In genomic region chr1:152550544-152550943, GRCm38 (mm10) we compare ENCODE assay signal across 20 mouse cellular contexts.
A peak's percentile ranks its signal among the peaks of the same experiment; 100 is the strongest.
DNase-seq lines count a peak whose midpoint lies in the region; ATAC-seq and TF ChIP-seq lines count a peak whose summit lies in the region.
"Had no signal": no experiment of that assay in that cellular context is flagged by ENCODE, and none has a peak within 500 bp of the region (broad histone marks: within the 10 kb centered on the region; RNA-seq: fewer than 3 reads in every experiment).

No protein-coding gene starts in this region.

- H3K4me3 ChIP-seq in heart, embryonic 16.5 days (ENCODE audit: low read length) = no peak overlapping the region
- H3K4me3 ChIP-seq in heart, embryonic 11.5 days (ENCODE audit: low read depth, low read length) = no peak overlapping the region
- H3K4me3 ChIP-seq in lung, embryonic 15.5 days = no peak overlapping the region
- H3K4me3 ChIP-seq in intestine, embryonic 15.5 days (replicated peaks) = no peak overlapping the region
- H3K4me3 ChIP-seq in stomach, postnatal 0 days (ENCODE audit: low read depth, low read length) = no peak overlapping the region
- H3K4me3 ChIP-seq: embryonic facial prominence, embryonic 13.5 days; forebrain, embryonic 12.5 days; limb, embryonic 12.5 days; neural tube, embryonic 12.5 days had no signal

- peaks cover 49% of the 10 kb centered on the region for H3K36me3 ChIP-seq in heart, embryonic 16.5 days (ENCODE audit: control insufficient read depth, insufficient read depth)
- H3K36me3 ChIP-seq in heart, embryonic 11.5 days (ENCODE audit: control insufficient read depth, insufficient read depth, low read length) = peaks cover 41% of the 10 kb centered on the region
- peaks cover 11% of the 10 kb centered on the region; the same call in 1 of the 2 replicates for H3K36me3 ChIP-seq in lung, embryonic 15.5 days
- H3K36me3 ChIP-seq in intestine, embryonic 15.5 days = peaks cover 8% of the 10 kb centered on the region
- peaks cover 7% of the 10 kb centered on the region; the same call in 1 of the 2 replicates for H3K36me3 ChIP-seq in stomach, postnatal 0 days (ENCODE audit: control insufficient read depth, insufficient read depth, low read length)
- H3K36me3 ChIP-seq: G1E had no signal

- no peaks in the 10 kb centered on the region for H3K27me3 ChIP-seq in heart, embryonic 16.5 days (ENCODE audit: control insufficient read depth, insufficient read depth, low read length)
- no peaks in the 10 kb centered on the region for H3K27me3 ChIP-seq in heart, embryonic 11.5 days (ENCODE audit: control insufficient read depth, insufficient read depth, low read length)
- H3K27me3 ChIP-seq in lung, embryonic 15.5 days = no peaks in the 10 kb centered on the region
- no peaks in the 10 kb centered on the region for H3K27me3 ChIP-seq in intestine, embryonic 15.5 days (replicated peaks)
- H3K27me3 ChIP-seq in stomach, postnatal 0 days (ENCODE audit: control insufficient read depth, insufficient read depth, low read length) = no peaks in the 10 kb centered on the region
- H3K27me3 ChIP-seq: embryonic facial prominence, embryonic 13.5 days; forebrain, embryonic 12.5 days; limb, embryonic 12.5 days; neural tube, embryonic 12.5 days had no signal

- DNase-seq in lung, postnatal 36 days = no peak
- DNase-seq in stomach, postnatal 0 days (ENCODE audit: low spot score) = no peak
- DNase-seq in right cerebral cortex, postnatal 25 days = no peak
- no peak for DNase-seq in layer of hippocampus, adult 18-20 months (ENCODE audit: low spot score in 2 of 2)
- DNase-seq: adrenal gland, postnatal 10 days; cerebellum, adult 9-10 months; heart, postnatal 14 days; kidney, postnatal 4 days; layer of hippocampus, postnatal 36 days; lung, adult 18-20 months had no signal

- H3K9me3 ChIP-seq in heart, embryonic 16.5 days (replicated peaks; ENCODE audit: control insufficient read depth, low read length) = no peaks in the 10 kb centered on the region
- no peaks in the 10 kb centered on the region for H3K9me3 ChIP-seq in heart, embryonic 11.5 days (replicated peaks; ENCODE audit: control insufficient read depth, low read length)
- H3K9me3 ChIP-seq in lung, embryonic 15.5 days = no peaks in the 10 kb centered on the region
- no peaks in the 10 kb centered on the region for H3K9me3 ChIP-seq in intestine, embryonic 15.5 days
- no peaks in the 10 kb centered on the region for H3K9me3 ChIP-seq in stomach, postnatal 0 days (ENCODE audit: control insufficient read depth, low read length)
- H3K9me3 ChIP-seq: embryonic facial prominence, embryonic 13.5 days; forebrain, embryonic 12.5 days; neural tube, embryonic 12.5 days had no signal

- H3K27ac ChIP-seq in heart, embryonic 16.5 days (ENCODE audit: low read length) = peak overlapping the region; percentile 68
- no peak overlapping the region for H3K27ac ChIP-seq in heart, embryonic 11.5 days (ENCODE audit: low read depth, low read length)
- H3K27ac ChIP-seq in lung, embryonic 15.5 days = peak overlapping the region; percentile 62
- peak overlapping the region; percentile 54 for H3K27ac ChIP-seq in intestine, embryonic 15.5 days
- peak overlapping the region; percentile 69 for H3K27ac ChIP-seq in stomach, postnatal 0 days (replicated peaks)
- H3K27ac ChIP-seq: embryonic facial prominence, embryonic 13.5 days; forebrain, embryonic 12.5 days; neural tube, embryonic 12.5 days had no signal

- no peak overlapping the region for H3K9ac ChIP-seq in heart, embryonic 16.5 days (ENCODE audit: low read length)
- H3K9ac ChIP-seq in heart, embryonic 11.5 days (ENCODE audit: low read depth, low read length) = no peak overlapping the region
- no peak overlapping the region for H3K9ac ChIP-seq in lung, embryonic 15.5 days
- H3K9ac ChIP-seq in intestine, embryonic 15.5 days = no peak overlapping the region
- no peak overlapping the region for H3K9ac ChIP-seq in stomach, postnatal 0 days (ENCODE audit: low read length)
- H3K9ac ChIP-seq: embryonic facial prominence, embryonic 13.5 days; forebrain, embryonic 12.5 days; limb, embryonic 12.5 days; neural tube, embryonic 12.5 days had no signal

- WGBS in heart, embryonic 16.5 days = 63% methylated on average over 2 of the region's 2 CpGs
- WGBS in heart, embryonic 11.5 days (ENCODE audit: insufficient replicate concordance) = 73% methylated on average over 2 of the region's 2 CpGs
- 44% methylated on average over 2 of the region's 2 CpGs for WGBS in lung, embryonic 15.5 days
- 31% methylated on average over 2 of the region's 2 CpGs for WGBS in intestine, embryonic 15.5 days
- WGBS in stomach, postnatal 0 days = 57% methylated on average over 2 of the region's 2 CpGs

- peaks cover 22% of the 10 kb centered on the region for H3K4me1 ChIP-seq in heart, embryonic 16.5 days (ENCODE audit: control insufficient read depth, insufficient read depth, low read length)
- peaks cover 11% of the 10 kb centered on the region for H3K4me1 ChIP-seq in heart, embryonic 11.5 days (ENCODE audit: control insufficient read depth, insufficient read depth, low read length)
- H3K4me1 ChIP-seq in lung, embryonic 15.5 days = peaks cover 29% of the 10 kb centered on the region
- H3K4me1 ChIP-seq in intestine, embryonic 15.5 days (replicated peaks) = peaks cover 7% of the 10 kb centered on the region; the same call in 1 of the 2 replicates
- peaks cover under 1% of the 10 kb centered on the region; the same call in 1 of the 2 replicates for H3K4me1 ChIP-seq in stomach, postnatal 0 days (replicated peaks; ENCODE audit: control insufficient read depth, insufficient read depth)

- TF ChIP-seq EP300 in stomach, postnatal 0 days (optimal IDR thresholded peaks at IDR 0.05) = no peak

- no peak overlapping the region for H3K4me2 ChIP-seq in heart, embryonic 16.5 days (ENCODE audit: low read depth, low read length)
- no peak overlapping the region for H3K4me2 ChIP-seq in heart, embryonic 11.5 days
- no peak overlapping the region for H3K4me2 ChIP-seq in lung, embryonic 15.5 days
- H3K4me2 ChIP-seq in intestine, embryonic 15.5 days (replicated peaks) = no peak overlapping the region
- no peak overlapping the region for H3K4me2 ChIP-seq in stomach, postnatal 0 days (replicated peaks; ENCODE audit: low read depth)
- H3K4me2 ChIP-seq: embryonic facial prominence, embryonic 13.5 days; forebrain, embryonic 12.5 days; limb, embryonic 12.5 days; neural tube, embryonic 12.5 days had no signal

- no peak for TF ChIP-seq CTCF in stomach, postnatal 0 days (IDR thresholded peaks at IDR 0.05; ENCODE audit: low read depth)

- ATAC-seq in heart, embryonic 16.5 days (replicated peaks; ENCODE audit: extremely low read depth, insufficient read depth, low FRiP score) = no peak
- ATAC-seq in heart, embryonic 11.5 days (replicated peaks; ENCODE audit: insufficient number of reproducible peaks, low FRiP score, low TSS enrichment) = no peak
- ATAC-seq in lung, embryonic 15.5 days (ENCODE audit: borderline replicate concordance, extremely low read depth, low FRiP score, low TSS enrichment) = no peak
- ATAC-seq in intestine, embryonic 15.5 days = peak; percentile 75
- peak; percentile 79 for ATAC-seq in stomach, postnatal 0 days (ENCODE audit: low FRiP score, low TSS enrichment)
- ATAC-seq: hindbrain, embryonic 16.5 days had no signal

Comparison
In these comparisons a context has a peak if more than half of its experiments do, and no peak if none do; other contexts are left out.
1. ATAC-seq: peak in intestine, embryonic 15.5 days (single experiment) and stomach, postnatal 0 days (single experiment); none in heart, embryonic 16.5 days (single experiment), heart, embryonic 11.5 days (single experiment) and lung, embryonic 15.5 days (single experiment).